Mouse (Mus musculus) frontal cortex, adult 2 months (tissue): Measurements from ENCODE around the gene Calm3. TPM values are rescaled to one million over a fixed set of nuclear protein-coding genes. Genes with fewer than 3 reads are reported as not detected.

Source experiments
- DNase-seq, 2 experiments: peaks; one replicate each; pipeline ENCODE4 v3.0.0; 2022; ENCODE audit warnings: low spot score in 1 of 2; ENCODE audit errors: extremely low spot score in 1 of 2
- polyA plus RNA-seq: library from polyadenylated mRNA; depleted of rRNA; stranded (reverse); fragments of >200 nt; gene quantifications from 2 replicates; pipeline ENCODE4 v1.2.3, GENCODE M21; 2012

Gene Calm3
- polyA plus RNA-seq, 1 experiment, result 1,679 TPM

- no peak for DNase-seq
These were observed 18.9 kb upstream of the Calm3 start for GRCm38 (mm10) chr7:16942861-16943260.

GRCm38 (mm10) chr7:16940292-16940691 lies 16.4 kb upstream of the Calm3 start:
- peak in 1 of 2 experiments; percentile 89 for DNase-seq

- peak in 1 of 2 experiments; percentile 80 for DNase-seq
These were observed 14.3 kb upstream of the Calm3 start for GRCm38 (mm10) chr7:16938117-16938791.

- DNase-seq, result no peak
These were observed 13.4 kb upstream of the Calm3 start for GRCm38 (mm10) chr7:16937312-16937711.

- DNase-seq, result peak in 1 of 2 experiments; percentile 85
These were observed 9.0 kb upstream of the Calm3 start for GRCm38 (mm10) chr7:16932704-16933577.

- peak; percentile 86 to 96 for DNase-seq
These were observed 8.2 kb upstream of the Calm3 start for GRCm38 (mm10) chr7:16931968-16932627.

GRCm38 (mm10) chr7:16930850-16931249 lies 6.9 kb upstream of the Calm3 start:
- DNase-seq, result peak in 1 of 2 experiments; percentile 93

GRCm38 (mm10) chr7:16928341-16928740 lies 4.4 kb upstream of the Calm3 start:
- no peak for DNase-seq

- DNase-seq, result peak in 1 of 2 experiments; percentile 50
These were observed 454 bp downstream of the Calm3 start for GRCm38 (mm10) chr7:16923283-16924036.

- DNase-seq, result peak in 1 of 2 experiments; percentile 66
These were observed 1.4 kb downstream of the Calm3 start for GRCm38 (mm10) chr7:16922360-16922973.

- no peak for DNase-seq
These were observed 2.0 kb downstream of the Calm3 start for GRCm38 (mm10) chr7:16921881-16922335.

GRCm38 (mm10) chr7:16920818-16921791 lies 2.8 kb downstream of the Calm3 start:
- DNase-seq, result peak in 1 of 2 experiments; percentile 51

- no peak for DNase-seq
These were observed 3.7 kb downstream of the Calm3 start for GRCm38 (mm10) chr7:16920150-16920579.

- no peak for DNase-seq
These were observed 4.3 kb downstream of the Calm3 start for GRCm38 (mm10) chr7:16919395-16920149.

- no peak for DNase-seq
These were observed 5.2 kb downstream of the Calm3 start for GRCm38 (mm10) chr7:16918670-16919069.

GRCm38 (mm10) chr7:16918014-16918413 lies 5.9 kb downstream of the Calm3 start:
- peak in 1 of 2 experiments; percentile 81 for DNase-seq

- no peak for DNase-seq
These were observed 6.5 kb downstream of the Calm3 start for GRCm38 (mm10) chr7:16917447-16917846.
